Mouse (Mus musculus) testis, adult 2 months (tissue): Measurements from ENCODE around the gene D430041D05Rik. TPM values are rescaled to one million over a fixed set of nuclear protein-coding genes. Genes with fewer than 3 reads are reported as not detected.
A peak's percentile ranks its signal among the peaks of the same experiment; 100 is the strongest.
"Not testable (repeated sequence)": the region's sequence is repeated elsewhere in the genome, so short reads cannot be mapped to it uniquely, and the experiment has no call there.

Experiments
- H3K27ac ChIP-seq: fragments of 200-500 bp; 2 replicates; pipeline ENCODE4 v1.5.1; 2012; ENCODE audit warnings: low read depth, low read length; ENCODE audit not compliant: control insufficient read depth, insufficient read depth
- H3K27me3 ChIP-seq: fragments of 200-500 bp; 2 replicates; pipeline ENCODE4 v1.6.1; 2012; ENCODE audit warnings: mild to moderate bottlenecking, low read length, moderate library complexity; ENCODE audit not compliant: control insufficient read depth, insufficient read depth
- H3K36me3 ChIP-seq: fragments of 200-500 bp; 2 replicates; pipeline ENCODE4 v1.6.1; 2012; ENCODE audit warnings: mild to moderate bottlenecking, low read length; ENCODE audit not compliant: control insufficient read depth, insufficient read depth
- H3K4me1 ChIP-seq: fragments of 200-500 bp; 2 replicates; pipeline ENCODE4 v1.6.1; 2012; ENCODE audit warnings: low read length; ENCODE audit not compliant: control insufficient read depth, insufficient read depth
- H3K4me3 ChIP-seq: fragments of 200-500 bp; 2 replicates; pipeline ENCODE4 v1.5.1; 2012; ENCODE audit warnings: low read depth, mild to moderate bottlenecking, low read length, moderate library complexity, mixed read lengths; ENCODE audit not compliant: control insufficient read depth
- CTCF ChIP-seq: fragments of 200-500 bp; IDR thresholded peaks from 2 replicates; pipeline ENCODE4 v1.5.1; 2012; ENCODE audit warnings: low read depth, mild to moderate bottlenecking, inconsistent platforms, low read length, moderate library complexity; ENCODE audit not compliant: control insufficient read depth, insufficient read depth, insufficient replicate concordance
- POLR2A ChIP-seq: fragments of 200-500 bp; IDR thresholded peaks from 2 replicates; pipeline ENCODE4 v1.6.1; 2012; ENCODE audit warnings: low read depth, mild to moderate bottlenecking, inconsistent platforms, low read length, moderate library complexity; ENCODE audit not compliant: control insufficient read depth
- polyA plus RNA-seq: library from polyadenylated mRNA; depleted of rRNA; stranded (reverse); fragments of >200 nt; gene quantifications from 2 replicates; pipeline ENCODE4 v1.2.3, GENCODE M21; 2012

Gene D430041D05Rik
- polyA plus RNA-seq, 1 experiment: 0.27 TPM

DNA sequence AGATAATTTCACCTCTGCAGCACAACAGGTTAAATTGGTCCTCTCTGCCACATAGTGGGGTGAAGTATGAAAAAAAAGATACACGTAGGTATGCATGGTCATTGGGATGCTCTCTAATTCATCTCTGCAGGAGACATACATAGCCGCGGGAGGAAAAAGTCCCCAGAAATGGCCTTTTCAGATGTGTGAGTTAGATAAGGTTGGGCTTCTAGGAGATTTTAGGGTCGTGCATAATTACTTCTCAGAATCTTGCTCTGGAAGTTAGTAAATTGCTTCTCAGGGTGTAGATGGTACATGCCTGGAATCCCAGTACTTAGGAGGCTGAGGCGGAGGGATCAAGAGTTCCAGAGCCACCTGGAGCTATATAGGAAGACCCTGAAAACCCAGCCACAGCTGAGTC lies 286.7 kb downstream of the D430041D05Rik start:
- Histone ChIP-seq H3K27me3 (no peaks in the 10 kb centered on the region), H3K4me1 (peaks cover 11% of the 10 kb centered on the region), H3K4me3 (peak overlapping the region; percentile 87; the same call in 1 of the 2 replicates), H3K36me3 (no peaks in the 10 kb centered on the region), H3K27ac (no peak overlapping the region)
- no peak for TF ChIP-seq POLR2A
- TF ChIP-seq CTCF: no peak

GRCm38 (mm10) chr2:104123540-104123939 lies 287.3 kb downstream of the D430041D05Rik start:
- no peak overlapping the region for H3K27ac ChIP-seq
- H3K4me3 ChIP-seq: peak overlapping the region; percentile 87
- peaks cover 11% of the 10 kb centered on the region for H3K4me1 ChIP-seq
- no peaks in the 10 kb centered on the region for H3K36me3 ChIP-seq
- H3K27me3 ChIP-seq: no peaks in the 10 kb centered on the region
- TF ChIP-seq POLR2A: no peak

GRCm38 (mm10) chr2:104122505-104123378 lies 288.1 kb downstream of the D430041D05Rik start, which contains the start of gene A930018P22Rik:
TSS of gene A930018P22Rik (plus strand) at chr2:104122769.
- Histone ChIP-seq H3K27me3 (no peaks in the 10 kb centered on the region), H3K36me3 (no peaks in the 10 kb centered on the region), H3K4me3 (peak within 1 kb of the TSS; percentile 87), H3K27ac (peak within 1 kb of the TSS; percentile 78), H3K4me1 (peaks cover 11% of the 10 kb centered on the region)
- peak; percentile 72 for TF ChIP-seq POLR2A
- no peak for TF ChIP-seq CTCF

GRCm38 (mm10) chr2:104121681-104122504 lies 288.9 kb downstream of the D430041D05Rik start:
- Histone ChIP-seq H3K27me3 (no peaks in the 10 kb centered on the region), H3K4me3 (peak overlapping the region; percentile 87), H3K36me3 (no peaks in the 10 kb centered on the region), H3K27ac (peak overlapping the region; percentile 78), H3K4me1 (peaks cover 11% of the 10 kb centered on the region)
- TF ChIP-seq POLR2A (no peak), CTCF (no peak)

DNA sequence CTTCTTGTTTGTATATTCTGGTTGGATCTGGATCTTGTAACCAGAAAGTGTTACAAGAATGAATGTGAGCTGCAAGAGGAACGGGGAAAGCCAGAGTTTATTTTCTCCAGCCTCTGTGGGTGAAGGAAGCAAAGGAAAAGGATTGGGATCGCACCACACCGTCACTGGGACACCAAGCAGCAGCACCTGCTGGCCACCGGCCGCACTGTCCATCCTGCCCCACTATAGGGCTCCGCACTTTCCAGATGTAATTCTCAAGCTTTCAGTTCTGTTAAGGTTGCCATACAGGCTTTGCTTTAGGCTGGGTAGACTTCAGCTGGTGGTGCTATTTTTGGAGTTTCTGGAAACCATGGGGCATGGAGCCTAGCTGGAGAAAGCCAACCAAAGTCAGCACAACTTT lies 290.5 kb downstream of the D430041D05Rik start:
- TF ChIP-seq CTCF (no peak), POLR2A (no peak)
- Histone ChIP-seq H3K4me3 (no peak overlapping the region), H3K4me1 (peaks cover 11% of the 10 kb centered on the region), H3K27me3 (no peaks in the 10 kb centered on the region), H3K27ac (no peak overlapping the region), H3K36me3 (no peaks in the 10 kb centered on the region)

DNA sequence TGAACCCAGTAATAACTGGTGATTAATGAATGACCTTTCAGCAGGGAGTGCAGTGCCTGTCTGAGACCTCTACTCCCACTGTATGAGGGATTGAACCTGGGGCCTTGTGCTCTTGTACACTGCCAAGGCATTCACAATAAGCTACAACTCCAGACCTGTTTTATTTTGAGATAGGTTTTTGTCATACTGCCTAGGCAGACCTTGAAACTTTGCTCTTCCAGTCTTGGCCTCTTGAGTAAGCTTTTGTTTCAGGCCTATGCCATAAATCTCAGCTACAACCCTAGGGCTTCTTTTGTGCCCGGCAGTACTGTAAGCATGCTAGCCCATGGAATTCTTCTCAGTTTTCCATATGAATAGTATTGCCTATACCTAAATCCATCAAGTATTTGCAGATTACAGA lies 291.7 kb downstream of the D430041D05Rik start:
- no peaks in the 10 kb centered on the region for H3K36me3 ChIP-seq
- no peak overlapping the region for H3K27ac ChIP-seq
- peaks cover 11% of the 10 kb centered on the region for H3K4me1 ChIP-seq
- H3K4me3 ChIP-seq: no peak overlapping the region
- TF ChIP-seq POLR2A: no peak
- TF ChIP-seq CTCF: no peak
- H3K27me3 ChIP-seq: no peaks in the 10 kb centered on the region

DNA sequence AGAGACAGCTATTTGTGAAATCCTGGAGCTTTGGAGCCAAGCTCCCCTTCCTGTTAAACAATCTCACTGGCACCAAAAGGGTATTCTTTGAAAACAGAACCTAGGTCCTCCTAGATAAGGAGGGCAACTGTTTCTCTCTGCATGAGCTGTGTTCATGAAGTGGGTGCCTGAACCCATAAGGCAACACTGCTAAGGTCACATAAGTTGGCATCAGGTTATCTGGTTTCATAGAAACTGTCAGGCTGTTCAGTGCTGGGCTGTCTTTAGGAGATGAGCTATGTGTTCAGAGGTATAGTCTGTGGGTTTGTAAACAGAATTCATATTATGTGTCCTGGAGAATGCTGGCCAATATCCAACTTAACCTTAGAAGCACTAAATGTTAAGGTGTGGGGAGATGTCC lies 293.6 kb downstream of the D430041D05Rik start:
- H3K27me3 ChIP-seq, H3K4me3 ChIP-seq, H3K27ac ChIP-seq, H3K4me1 ChIP-seq, H3K36me3 ChIP-seq: not testable (repeated sequence)
